Mouse (Mus musculus) G1E (cell line): ENCODE measurements around the gene Gm17617. TPM values are rescaled to one million over a fixed set of nuclear protein-coding genes. Genes with fewer than 3 reads are reported as not detected.
"Not testable (repeated sequence)": the region's sequence is repeated elsewhere in the genome, so short reads cannot be mapped to it uniquely, and the experiment has no call there.

Experiments used
- ATAC-seq: 2 replicates; pipeline ENCODE4 v1.8.0; 2016; ENCODE audit warnings: mild to moderate bottlenecking; ENCODE audit not compliant: insufficient number of reproducible peaks, poor library complexity, low FRiP score, severe bottlenecking; ENCODE audit errors: extremely low read depth
- DNase-seq: peaks from one replicate; pipeline ENCODE4 v3.0.0; 2012; ENCODE audit warnings: low spot score
- H3K27me3 ChIP-seq: 2 replicates; pipeline ENCODE4 v1.6.1; 2012; ENCODE audit warnings: mild to moderate bottlenecking, low read length, inconsistent platforms; ENCODE audit not compliant: insufficient read depth
- H3K36me3 ChIP-seq: replicated peaks from 2 replicates; pipeline ENCODE3; 2012; ENCODE audit warnings: mild to moderate bottlenecking, inconsistent platforms
- H3K4me1 ChIP-seq: 2 replicates; pipeline ENCODE4 v1.6.1; 2012; ENCODE audit warnings: low read depth, low read length, inconsistent platforms, mixed read lengths; ENCODE audit not compliant: insufficient read depth
- H3K4me3 ChIP-seq: 2 replicates; pipeline ENCODE4 v1.5.1; 2012; ENCODE audit warnings: low read depth, mild to moderate bottlenecking, inconsistent platforms, low read length, moderate library complexity, mixed read lengths
- H3K9me3 ChIP-seq: replicated peaks from 2 replicates; pipeline ENCODE4 v1.6.1; 2012; ENCODE audit warnings: inconsistent platforms
- CTCF ChIP-seq: IDR thresholded peaks from 2 replicates; pipeline ENCODE4 v1.5.1; 2012; ENCODE audit warnings: low read depth, low read length, inconsistent platforms, mixed read lengths
- GATA1 ChIP-seq: IDR thresholded peaks from 2 replicates; pipeline ENCODE4 v1.6.1; 2012; ENCODE audit warnings: borderline replicate concordance, low read length, inconsistent platforms, mixed read lengths
- GATA2 ChIP-seq: IDR thresholded peaks from 2 replicates; pipeline ENCODE4 v1.6.1; 2012; ENCODE audit warnings: low read depth, low read length, inconsistent platforms, borderline replicate concordance
- POLR2AphosphoS5 ChIP-seq: IDR thresholded peaks from 2 replicates; pipeline ENCODE4 v1.6.1; 2012; ENCODE audit warnings: low read depth, low read length, inconsistent platforms; ENCODE audit not compliant: insufficient replicate concordance
- TAL1 ChIP-seq: conservative IDR thresholded peaks from 2 replicates; pipeline ENCODE4 v1.6.1; 2012; ENCODE audit warnings: low read depth, low read length, inconsistent platforms, mixed read lengths
- polyA plus RNA-seq: library from polyadenylated mRNA; stranded (reverse); fragments of >175 nt; gene quantifications from 2 replicates; pipeline ENCODE4 v1.2.3, GENCODE M21; 2012
- total RNA-seq, 2 experiments: library from RNA; stranded (forward) in 1 of 2; stranded (reverse) in 1 of 2; fragments of 200-1000 nt in 1 of 2; fragments of >200 nt in 1 of 2; fragmentation: Nextera tagmentation in 1 of 2; gene quantifications; 2 replicates each; pipeline ENCODE4 v1.2.3; 2014 to 2017

Gene Gm17617
- total and polyA plus RNA-seq, 3 experiments: not detected

- DNase-seq (peak; percentile 23), ATAC-seq (no peak)
- TF ChIP-seq GATA2 (no peak), GATA1 (no peak), TAL1 (no peak), POLR2AphosphoS5 (no peak), CTCF (no peak)
- Histone ChIP-seq H3K4me3 (peak overlapping the region; percentile 84), H3K9me3 (no peaks in the 10 kb centered on the region; the same call in 1 of the 2 replicates), H3K4me1 (peaks cover 18% of the 10 kb centered on the region), H3K36me3 (no peaks in the 10 kb centered on the region), H3K27me3 (no peaks in the 10 kb centered on the region)
These were observed 34.2 kb downstream of the Gm17617 start for GRCm38 (mm10) chr13:55099066-55099725.

GRCm38 (mm10) chr13:55097841-55098240 lies 35.5 kb downstream of the Gm17617 start:
- H3K9me3 ChIP-seq, H3K36me3 ChIP-seq, H3K27me3 ChIP-seq, H3K4me3 ChIP-seq, DNase-seq, ATAC-seq, H3K4me1 ChIP-seq: not testable (repeated sequence)

DNA sequence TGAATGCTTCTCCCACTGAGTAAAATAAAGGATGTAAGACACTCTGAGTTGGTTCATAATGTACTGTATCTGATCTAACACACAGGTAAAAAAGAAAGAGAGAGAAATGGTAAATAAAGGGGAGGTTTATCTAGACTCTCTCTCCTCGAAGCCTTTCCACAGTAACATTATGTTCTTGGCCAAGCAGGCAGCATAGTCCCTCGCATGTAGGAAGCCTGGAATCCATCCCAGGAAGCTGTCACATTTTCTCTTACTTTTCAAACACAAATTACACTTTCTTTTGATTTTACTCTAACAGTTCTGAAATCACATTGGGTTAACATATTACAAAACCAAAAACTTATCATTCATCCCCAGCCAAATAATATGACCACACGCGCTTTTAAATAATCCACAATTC lies 40.8 kb downstream of the Gm17617 start:
- no peak for ATAC-seq
- Histone ChIP-seq H3K4me1 (no peaks in the 10 kb centered on the region; the same call in 1 of the 2 replicates), H3K9me3 (no peaks in the 10 kb centered on the region), H3K27me3 (no peaks in the 10 kb centered on the region), H3K36me3 (peaks cover 40% of the 10 kb centered on the region), H3K4me3 (no peak overlapping the region)
- no peak for DNase-seq
- no peak for TF ChIP-seq GATA2
- TF ChIP-seq POLR2AphosphoS5: no peak
- TF ChIP-seq TAL1: no peak
- TF ChIP-seq GATA1: no peak
- no peak for TF ChIP-seq CTCF

Other genes with a start within 250 kb of the Gm17617 start
- not detected in 2 replicates for gene Unc5a, start 184.1 kb downstream of the Gm17617 start, total RNA-seq (2014; fragmentation: Nextera tagmentation)
- 0.06 TPM in 1 of 2 replicates, not detected in the other for gene Unc5a, start 184.1 kb downstream of the Gm17617 start, total RNA-seq (2017)
- gene Unc5a, start 184.1 kb downstream of the Gm17617 start, polyA plus RNA-seq: 0.02 TPM in 1 of 2 replicates, not detected in the other
- not detected in 2 replicates for gene Hk3, start 112.2 kb downstream of the Gm17617 start, total RNA-seq (2014; fragmentation: Nextera tagmentation)
- 0.11 and 0.23 TPM in 2 replicates for gene Hk3, start 112.2 kb downstream of the Gm17617 start, total RNA-seq (2017)
- gene Hk3, start 112.2 kb downstream of the Gm17617 start, polyA plus RNA-seq: 0.02 and 0.06 TPM in 2 replicates
- gene Uimc1, start 33.2 kb downstream of the Gm17617 start, total RNA-seq (2014; fragmentation: Nextera tagmentation): 52.4 and 54.8 TPM in 2 replicates
- 49.3 and 55.0 TPM in 2 replicates for gene Uimc1, start 33.2 kb downstream of the Gm17617 start, total RNA-seq (2017)
- 6.6 and 7.8 TPM in 2 replicates for gene Uimc1, start 33.2 kb downstream of the Gm17617 start, polyA plus RNA-seq
- gene Zfp346, start 28.2 kb downstream of the Gm17617 start, total RNA-seq (2014; fragmentation: Nextera tagmentation): 38.0 and 41.8 TPM in 2 replicates
- gene Zfp346, start 28.2 kb downstream of the Gm17617 start, total RNA-seq (2017): 15.0 and 15.7 TPM in 2 replicates
- 11.3 and 13.8 TPM in 2 replicates for gene Zfp346, start 28.2 kb downstream of the Gm17617 start, polyA plus RNA-seq
- not detected in 2 replicates for gene Fgfr4, start 19.1 kb upstream of the Gm17617 start, total RNA-seq (2014; fragmentation: Nextera tagmentation)
- gene Fgfr4, start 19.1 kb upstream of the Gm17617 start, total RNA-seq (2017): 0.05 TPM in 1 of 2 replicates, not detected in the other
- gene Fgfr4, start 19.1 kb upstream of the Gm17617 start, polyA plus RNA-seq: not detected in 2 replicates
- 99.3 and 111 TPM in 2 replicates for gene Nsd1, start 76.2 kb upstream of the Gm17617 start, total RNA-seq (2014; fragmentation: Nextera tagmentation)
- 52.9 and 64.1 TPM in 2 replicates for gene Nsd1, start 76.2 kb upstream of the Gm17617 start, total RNA-seq (2017)
- 11.6 and 14.8 TPM in 2 replicates for gene Nsd1, start 76.2 kb upstream of the Gm17617 start, polyA plus RNA-seq
- 826 and 898 TPM in 2 replicates for gene Prelid1, start 187.0 kb upstream of the Gm17617 start, total RNA-seq (2014; fragmentation: Nextera tagmentation)
- 325 and 333 TPM in 2 replicates for gene Prelid1, start 187.0 kb upstream of the Gm17617 start, total RNA-seq (2017)
- 395 and 733 TPM in 2 replicates for gene Prelid1, start 187.0 kb upstream of the Gm17617 start, polyA plus RNA-seq
- 35.2 and 67.7 TPM in 2 replicates for gene Rab24, start 188.4 kb upstream of the Gm17617 start, total RNA-seq (2014; fragmentation: Nextera tagmentation)
- 70.2 and 104 TPM in 2 replicates for gene Rab24, start 188.4 kb upstream of the Gm17617 start, total RNA-seq (2017)
- gene Rab24, start 188.4 kb upstream of the Gm17617 start, polyA plus RNA-seq: 136 and 138 TPM in 2 replicates
- 0.87 and 33.8 TPM in 2 replicates for gene Mxd3, start 196.3 kb upstream of the Gm17617 start, total RNA-seq (2014; fragmentation: Nextera tagmentation)
- gene Mxd3, start 196.3 kb upstream of the Gm17617 start, total RNA-seq (2017): 8.3 and 10.8 TPM in 2 replicates
- 3.8 and 4.7 TPM in 2 replicates for gene Mxd3, start 196.3 kb upstream of the Gm17617 start, polyA plus RNA-seq
- gene Lman2, start 229.2 kb upstream of the Gm17617 start, total RNA-seq (2014; fragmentation: Nextera tagmentation): 68.4 and 77.7 TPM in 2 replicates
- 76.9 and 91.1 TPM in 2 replicates for gene Lman2, start 229.2 kb upstream of the Gm17617 start, total RNA-seq (2017)
- gene Lman2, start 229.2 kb upstream of the Gm17617 start, polyA plus RNA-seq: 41.1 and 124 TPM in 2 replicates
- 2.2 and 6.4 TPM in 2 replicates for gene Rgs14, start 236.2 kb upstream of the Gm17617 start, total RNA-seq (2014; fragmentation: Nextera tagmentation)
- gene Rgs14, start 236.2 kb upstream of the Gm17617 start, total RNA-seq (2017): 10.0 and 10.1 TPM in 2 replicates
- gene Rgs14, start 236.2 kb upstream of the Gm17617 start, polyA plus RNA-seq: 6.0 and 6.6 TPM in 2 replicates